Mouse (Mus musculus) liver, embryonic 11.5 days (tissue): Measurements from ENCODE around the gene Pyurf. TPM values are rescaled to one million over a fixed set of nuclear protein-coding genes. Genes with fewer than 3 reads are reported as not detected.

Experiments
- ATAC-seq: fragments of 200-750 bp; cut with Nextera tagmentation; replicated peaks from 2 replicates; pipeline ENCODE4 v1.8.0; 2017; ENCODE audit warnings: moderate number of reproducible peaks, mild to moderate bottlenecking, moderate TSS enrichment, moderate library complexity; ENCODE audit not compliant: low FRiP score
- DNase-seq: peaks from one replicate; pipeline ENCODE4 v3.0.0-alpha.2; 2017; ENCODE audit warnings: low spot score
- H3K27ac ChIP-seq: fragments of 300-500 bp; sonication (generic); 2 replicates; pipeline ENCODE4 v1.5.1; 2014; ENCODE audit warnings: mild to moderate bottlenecking, low read depth, low read length, control low read depth
- H3K27me3 ChIP-seq: fragments of 300-500 bp; sonication (generic); replicated peaks from 2 replicates; pipeline ENCODE4 v1.6.1; 2014; ENCODE audit warnings: low read length, mixed read lengths; ENCODE audit not compliant: control insufficient read depth, insufficient read depth
- H3K36me3 ChIP-seq: fragments of 300-500 bp; sonication (generic); 2 replicates; pipeline ENCODE4 v1.6.1; 2014; ENCODE audit warnings: mild to moderate bottlenecking, low read length, moderate library complexity, mixed read lengths; ENCODE audit not compliant: control insufficient read depth, insufficient read depth
- H3K4me1 ChIP-seq: fragments of 300-500 bp; sonication (generic); replicated peaks from 2 replicates; pipeline ENCODE4 v1.6.1; 2014; ENCODE audit warnings: low read length, mixed read lengths; ENCODE audit not compliant: control insufficient read depth, insufficient read depth
- H3K4me2 ChIP-seq: fragments of 300-500 bp; sonication (generic); 2 replicates; pipeline ENCODE4 v1.6.1; 2014; ENCODE audit warnings: mild to moderate bottlenecking, control low read depth, moderate library complexity
- H3K4me3 ChIP-seq: fragments of 300-500 bp; sonication (generic); 2 replicates; pipeline ENCODE4 v1.5.1; 2014; ENCODE audit warnings: low read depth, low read length, control low read depth
- H3K9ac ChIP-seq: fragments of 300-500 bp; sonication (generic); 2 replicates; pipeline ENCODE4 v1.6.1; 2014; ENCODE audit warnings: low read depth, low read length, control low read depth
- H3K9me3 ChIP-seq: fragments of 300-500 bp; sonication (generic); 2 replicates; pipeline ENCODE4 v1.6.1; 2016; ENCODE audit warnings: low read length, inconsistent platforms, mixed read lengths; ENCODE audit not compliant: control insufficient read depth
- WGBS: fragments of 180-500 bp; shearing (Covaris S2); extraction: QIAGEN DNeasy Blood & Tissue Kit; methylation state at CpG from one replicate; pipeline ENCODE4 v1.1.7; 2014; 5-methylcytosine and 5-hydroxymethylcytosine counted together
- polyA plus RNA-seq: library from polyadenylated mRNA; unstranded; fragments of >200 nt; fragmentation: Nextera tagmentation; extraction: Ambion mirVana; gene quantifications from 2 replicates; pipeline ENCODE4 v1.2.1, GENCODE M21; 2014

Pyurf gene
- 13.5 and 14.9 TPM in 2 replicates for polyA plus RNA-seq

GRCm38 (mm10) chr6:57691467-57692261, at the start of gene Pyurf:
Pyurf (minus strand) TSS chr6:57692078.
- peak; percentile 96 for ATAC-seq
- 2% methylated on average over 52 of the region's 52 CpGs for WGBS

GRCm38 (mm10) chr6:57721347-57721746, 29.5 kb upstream of the Pyurf start:
- no peaks in the 10 kb centered on the region for H3K4me1 ChIP-seq
- DNase-seq = no peak
- no peak overlapping the region for H3K4me2 ChIP-seq
- no peaks in the 10 kb centered on the region for H3K27me3 ChIP-seq
- 95% methylated on average over 1 of the region's 1 CpGs for WGBS
- no peak overlapping the region for H3K9ac ChIP-seq
- no peak overlapping the region for H3K4me3 ChIP-seq
- no peak overlapping the region for H3K27ac ChIP-seq
- H3K9me3 ChIP-seq = no peaks in the 10 kb centered on the region
- peak; percentile 41; the same call in 1 of the 2 replicates for ATAC-seq
- H3K36me3 ChIP-seq = no peaks in the 10 kb centered on the region

More at GRCm38 (mm10) chr6:57691467-57692261, at the start of gene Pyurf:
- Histone ChIP-seq H3K9ac (peak within 1 kb of the TSS; percentile 75), H3K4me1 (peaks cover 5% of the 10 kb centered on the region; the same call in 1 of the 2 replicates), H3K4me2 (peak within 1 kb of the TSS; percentile 63), H3K36me3 (peaks cover 12% of the 10 kb centered on the region; the same call in 1 of the 2 replicates), H3K9me3 (no peaks in the 10 kb centered on the region; the same call in 1 of the 2 replicates), H3K4me3 (peak within 1 kb of the TSS; percentile 59), H3K27ac (peak within 1 kb of the TSS; percentile 65), H3K27me3 (no peaks in the 10 kb centered on the region)
- DNase-seq = peak; percentile 92

- no peak for DNase-seq
- ATAC-seq = no peak; the same call in 1 of the 2 replicates
- no peak overlapping the region for H3K27ac ChIP-seq
- no peaks in the 10 kb centered on the region for H3K9me3 ChIP-seq
- no peaks in the 10 kb centered on the region for H3K36me3 ChIP-seq
- no peaks in the 10 kb centered on the region for H3K27me3 ChIP-seq
- H3K4me2 ChIP-seq = no peak overlapping the region
- H3K4me3 ChIP-seq = no peak overlapping the region
- WGBS = 34% methylated on average over 1 of the region's 1 CpGs
- H3K9ac ChIP-seq = no peak overlapping the region
- no peaks in the 10 kb centered on the region for H3K4me1 ChIP-seq
These were observed 19.8 kb upstream of the Pyurf start for GRCm38 (mm10) chr6:57711726-57712125.

- no peak for DNase-seq
- Histone ChIP-seq H3K4me1 (peaks cover 5% of the 10 kb centered on the region; the same call in 1 of the 2 replicates), H3K27me3 (no peaks in the 10 kb centered on the region), H3K9me3 (no peaks in the 10 kb centered on the region), H3K4me2 (no peak overlapping the region), H3K9ac (no peak overlapping the region), H3K36me3 (no peaks in the 10 kb centered on the region), H3K4me3 (no peak overlapping the region), H3K27ac (no peak overlapping the region)
- ATAC-seq = no peak
- 93% methylated on average over 1 of the region's 1 CpGs for WGBS
These were observed 14.8 kb upstream of the Pyurf start for GRCm38 (mm10) chr6:57706721-57707120.

GRCm38 (mm10) chr6:57703703-57704102, 11.8 kb upstream of the Pyurf start:
- DNase-seq = no peak
- no peaks in the 10 kb centered on the region for H3K9me3 ChIP-seq
- ATAC-seq = peak; percentile 16

GRCm38 (mm10) chr6:57702743-57703499, 11.0 kb upstream of the Pyurf start:
- Histone ChIP-seq H3K27me3 (no peaks in the 10 kb centered on the region), H3K36me3 (no peaks in the 10 kb centered on the region), H3K9me3 (no peaks in the 10 kb centered on the region), H3K27ac (peak overlapping the region; percentile 84), H3K9ac (peak overlapping the region; percentile 81), H3K4me1 (peaks cover 6% of the 10 kb centered on the region; the same call in 1 of the 2 replicates), H3K4me2 (peak overlapping the region; percentile 64), H3K4me3 (peak overlapping the region; percentile 77)
- under 1% methylated on average over 59 of the region's 59 CpGs for WGBS
- ATAC-seq (peak; percentile 99), DNase-seq (peak; percentile 95)

More at GRCm38 (mm10) chr6:57703703-57704102, 11.8 kb upstream of the Pyurf start:
- Histone ChIP-seq H3K4me3 (peak overlapping the region; percentile 77), H3K27me3 (no peaks in the 10 kb centered on the region), H3K4me1 (peaks cover 6% of the 10 kb centered on the region; the same call in 1 of the 2 replicates), H3K4me2 (peak overlapping the region; percentile 64), H3K36me3 (no peaks in the 10 kb centered on the region), H3K27ac (peak overlapping the region; percentile 55; the same call in 1 of the 2 replicates), H3K9ac (peak overlapping the region; percentile 81)
- 33% methylated on average over 2 of the region's 2 CpGs for WGBS

GRCm38 (mm10) chr6:57702376-57702742, 10.5 kb upstream of the Pyurf start, which contains the start of gene Lancl2:
Lancl2 (plus strand) TSS chr6:57702540.
- WGBS = under 1% methylated on average over 10 of the region's 10 CpGs
- Histone ChIP-seq H3K4me1 (peaks cover 6% of the 10 kb centered on the region; the same call in 1 of the 2 replicates), H3K27ac (peak within 1 kb of the TSS; percentile 84), H3K9ac (peak within 1 kb of the TSS; percentile 81), H3K27me3 (no peaks in the 10 kb centered on the region), H3K9me3 (no peaks in the 10 kb centered on the region), H3K4me2 (peak within 1 kb of the TSS; percentile 64), H3K36me3 (no peaks in the 10 kb centered on the region), H3K4me3 (peak within 1 kb of the TSS; percentile 77)
- DNase-seq = no peak
- ATAC-seq = peak; percentile 33

- Histone ChIP-seq H3K27me3 (no peaks in the 10 kb centered on the region), H3K4me3 (no peak overlapping the region), H3K36me3 (no peaks in the 10 kb centered on the region), H3K4me1 (peaks cover 6% of the 10 kb centered on the region; the same call in 1 of the 2 replicates), H3K9me3 (no peaks in the 10 kb centered on the region), H3K9ac (no peak overlapping the region), H3K4me2 (peak overlapping the region; percentile 64; the same call in 1 of the 2 replicates), H3K27ac (no peak overlapping the region)
- WGBS = 66% methylated on average over 4 of the region's 4 CpGs
- ATAC-seq = no peak
- DNase-seq = no peak
These were observed 9.8 kb upstream of the Pyurf start for GRCm38 (mm10) chr6:57701686-57702085.
